Mouse (Mus musculus): Measurements from ENCODE around the gene Loxl1.
"Not testable (repeated sequence)": the region's sequence is repeated elsewhere in the genome, so short reads cannot be mapped to it uniquely, and the experiment has no call there.

Loxl1 gene

DNA sequence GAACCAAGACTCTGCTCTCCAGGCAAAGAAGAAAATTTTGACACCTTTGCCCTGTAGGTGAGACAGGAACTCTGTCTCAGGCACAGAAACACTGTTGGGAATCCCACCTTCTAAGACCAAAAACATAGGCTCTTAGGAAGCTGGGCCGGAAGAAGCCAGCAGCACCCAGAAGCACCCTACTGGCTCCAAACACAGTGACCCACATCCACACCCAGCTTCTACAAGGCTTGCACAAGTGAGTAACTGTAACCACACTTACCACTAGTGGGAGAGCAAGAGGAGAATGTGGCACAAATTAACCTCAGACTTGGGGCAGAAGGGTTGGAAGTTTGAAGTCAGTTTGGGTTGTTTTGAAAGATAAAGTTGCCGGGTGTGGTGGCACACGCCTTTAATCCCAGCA is 37.2 kb downstream of the Loxl1 start:
- DNase-seq (ENCODE audit: low spot score) = no peak

DNA sequence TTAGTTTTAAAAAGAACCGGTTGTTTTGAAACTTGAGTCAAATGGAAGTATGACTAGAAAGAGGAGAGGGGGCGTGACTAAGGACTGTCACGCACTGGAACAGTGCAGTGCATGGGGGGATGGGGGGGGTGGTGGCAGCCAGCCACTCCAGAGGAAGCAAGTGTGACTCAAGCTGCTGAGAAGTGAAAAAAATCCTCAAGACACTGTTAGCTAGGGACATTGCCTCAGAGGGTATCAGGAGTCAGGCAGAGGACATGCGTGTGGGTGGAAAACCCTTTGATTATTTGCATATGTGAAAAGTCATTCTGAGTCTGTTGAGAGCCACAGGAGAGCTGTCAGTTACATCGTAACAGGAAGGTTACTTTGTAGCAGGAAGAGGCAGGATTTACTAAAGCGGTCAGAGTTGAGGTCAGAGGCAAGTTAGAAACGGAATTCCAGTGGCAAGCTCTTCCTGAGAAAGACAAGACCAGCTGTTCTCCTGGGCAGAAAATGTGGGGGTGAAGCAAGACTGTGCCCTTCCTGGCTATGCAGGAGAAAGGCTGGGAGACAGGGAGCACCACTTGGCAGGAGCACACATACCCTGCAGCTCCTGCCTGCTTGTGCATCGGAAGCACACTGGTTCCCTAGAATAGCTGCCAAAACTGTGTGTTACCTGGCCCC is 37.7 kb downstream of the Loxl1 start:
- no peak for DNase-seq (ENCODE audit: low spot score)

DNA sequence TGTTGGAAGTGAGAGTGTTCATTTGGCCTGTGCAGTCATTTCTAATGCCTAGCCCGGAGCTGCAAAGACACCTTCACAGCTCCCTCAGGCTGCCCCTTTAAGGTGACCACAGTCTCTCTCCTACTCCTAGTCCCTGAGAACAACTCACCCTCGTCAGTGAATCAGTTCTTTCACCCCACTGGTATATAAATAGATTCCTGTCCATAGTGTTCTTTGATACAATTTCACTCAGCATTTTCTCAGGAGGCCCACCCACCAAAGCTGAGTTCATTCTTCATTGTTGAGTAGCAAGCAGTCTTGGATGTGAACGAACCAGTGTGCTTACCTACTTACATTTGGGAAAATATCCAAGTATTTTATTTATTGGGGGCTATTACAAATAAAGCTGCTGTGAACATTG is 38.4 kb downstream of the Loxl1 start:
- DNase-seq (ENCODE audit: low spot score) = no peak

DNA sequence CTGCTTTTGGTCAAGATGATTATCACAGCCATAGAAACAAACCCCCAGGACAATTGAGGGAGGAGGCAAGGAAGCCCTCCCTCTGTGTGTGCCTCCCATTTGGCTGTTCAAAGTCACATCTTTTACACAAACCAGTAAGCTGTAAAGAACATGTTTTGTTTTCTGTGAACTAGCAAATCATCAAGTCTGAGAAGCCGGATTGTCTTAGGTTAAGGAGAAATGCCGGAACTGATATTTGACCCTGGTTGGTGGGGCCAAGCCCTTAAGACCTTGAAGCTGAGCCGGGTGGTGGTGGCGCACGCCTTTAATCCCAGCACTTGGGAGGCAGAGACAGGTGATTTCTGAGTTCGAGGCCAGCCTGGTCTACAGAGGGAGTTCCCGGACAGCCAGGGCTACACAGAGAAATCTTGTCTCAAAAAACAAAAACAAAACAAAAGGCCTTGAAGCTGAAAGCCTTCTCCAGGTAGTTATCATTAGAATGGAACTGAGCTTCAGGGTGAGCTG is 38.8 kb downstream of the Loxl1 start:
- DNase-seq (ENCODE audit: low spot score) = no peak

DNA sequence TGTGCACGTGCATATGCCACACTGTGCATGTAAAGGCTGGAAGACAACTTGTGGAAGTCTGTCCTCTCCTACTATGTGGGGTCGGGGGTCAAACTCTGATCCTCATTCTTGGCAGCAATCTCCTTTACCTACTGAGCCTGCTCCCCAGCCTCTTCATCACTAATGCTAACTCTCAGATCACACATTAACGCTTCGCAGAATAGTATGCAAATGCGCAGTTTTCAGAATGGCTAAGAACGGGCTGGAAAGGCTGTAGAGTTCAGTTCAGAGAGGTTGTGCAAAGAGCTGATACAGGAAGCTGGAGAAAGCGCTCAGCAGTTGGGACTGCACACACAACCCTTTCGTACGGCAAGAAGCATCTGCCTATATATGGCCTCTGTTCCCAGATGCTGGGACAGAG is 40.1 kb downstream of the Loxl1 start:
- no peak for DNase-seq (ENCODE audit: low spot score)

DNA sequence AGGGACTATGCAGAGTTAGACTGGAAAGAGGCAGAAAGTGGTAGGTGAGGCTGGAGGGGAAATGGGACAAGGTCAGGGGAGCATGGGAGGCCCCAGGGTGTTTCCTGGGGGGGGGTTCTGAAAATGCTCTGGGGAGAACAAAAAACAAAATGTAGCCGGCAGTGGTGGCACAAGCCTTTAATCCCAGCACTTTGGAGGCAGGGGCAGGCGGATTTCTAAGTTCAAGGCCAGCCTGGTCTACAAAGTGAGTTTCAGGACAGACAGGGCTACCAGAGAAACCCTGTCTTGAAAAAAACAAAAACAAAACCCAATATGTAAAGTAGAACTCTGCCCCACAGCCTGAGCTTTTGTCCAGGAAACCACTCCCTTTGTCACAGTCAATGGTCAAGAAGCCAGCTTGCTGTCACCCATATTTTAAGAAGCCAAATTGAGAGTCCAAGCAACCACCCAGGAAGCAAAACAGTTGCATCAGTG is 40.9 kb downstream of the Loxl1 start:
- no peak for DNase-seq (ENCODE audit: low spot score)

DNA sequence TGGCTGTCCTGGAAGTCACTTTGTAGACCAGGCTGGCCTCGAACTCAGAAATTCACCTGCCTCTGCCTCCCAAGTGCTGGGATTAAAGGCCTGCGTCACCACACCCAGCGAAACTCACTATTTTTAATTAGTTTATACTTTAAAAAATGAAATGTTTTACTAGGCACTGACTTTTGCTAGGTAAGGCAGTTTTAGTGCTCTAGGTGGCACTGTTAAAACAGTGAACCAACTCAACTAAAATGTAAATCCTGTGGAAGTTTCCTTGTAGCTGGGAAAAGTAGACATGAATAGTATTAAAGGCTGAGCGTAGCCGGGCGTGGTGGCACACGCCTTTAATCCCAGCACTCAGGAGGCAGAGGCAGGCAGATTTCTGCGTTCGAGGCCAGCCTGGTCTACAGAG is 41.4 kb downstream of the Loxl1 start:
- DNase-seq (ENCODE audit: low spot score) = not testable (repeated sequence)

DNA sequence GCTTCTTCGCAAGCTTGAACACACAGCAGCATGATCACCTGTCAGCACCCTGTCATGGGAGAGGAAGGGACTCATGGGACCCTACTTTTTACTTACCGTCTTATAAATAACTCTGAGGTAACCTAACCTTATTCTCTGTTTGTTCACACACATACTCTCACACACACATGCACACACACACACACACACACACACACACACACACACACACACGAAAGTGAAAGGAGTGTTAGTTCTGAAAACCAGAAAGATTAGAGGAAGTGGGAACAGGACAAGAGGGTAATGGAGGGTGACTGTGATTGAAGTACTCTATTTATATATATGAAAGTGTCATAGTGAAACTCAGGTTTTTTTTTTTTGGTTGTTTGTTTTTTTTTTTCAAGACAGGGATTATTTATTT is 41.9 kb downstream of the Loxl1 start:
- DNase-seq (ENCODE audit: low spot score) = no peak

DNA sequence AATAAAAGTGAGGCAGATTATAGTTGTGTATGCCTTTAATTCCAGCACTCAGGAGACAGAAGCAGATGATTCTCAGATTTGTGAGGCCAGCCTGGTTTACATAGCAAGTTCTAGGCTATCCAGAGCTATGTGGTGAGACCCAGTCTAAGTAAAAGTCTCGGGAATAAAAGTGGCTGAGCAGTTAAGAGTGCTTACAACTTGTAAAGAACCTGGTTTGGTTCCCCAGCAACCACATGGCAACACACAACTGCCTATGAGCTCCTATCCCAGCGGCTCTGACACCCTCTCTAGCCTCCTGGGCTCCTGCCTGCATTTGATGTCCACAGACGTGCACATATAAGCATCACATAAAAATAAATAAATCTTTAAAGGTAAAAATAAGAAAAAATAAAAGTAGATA is 42.9 kb downstream of the Loxl1 start:
- no peak for DNase-seq (ENCODE audit: low spot score)

DNA sequence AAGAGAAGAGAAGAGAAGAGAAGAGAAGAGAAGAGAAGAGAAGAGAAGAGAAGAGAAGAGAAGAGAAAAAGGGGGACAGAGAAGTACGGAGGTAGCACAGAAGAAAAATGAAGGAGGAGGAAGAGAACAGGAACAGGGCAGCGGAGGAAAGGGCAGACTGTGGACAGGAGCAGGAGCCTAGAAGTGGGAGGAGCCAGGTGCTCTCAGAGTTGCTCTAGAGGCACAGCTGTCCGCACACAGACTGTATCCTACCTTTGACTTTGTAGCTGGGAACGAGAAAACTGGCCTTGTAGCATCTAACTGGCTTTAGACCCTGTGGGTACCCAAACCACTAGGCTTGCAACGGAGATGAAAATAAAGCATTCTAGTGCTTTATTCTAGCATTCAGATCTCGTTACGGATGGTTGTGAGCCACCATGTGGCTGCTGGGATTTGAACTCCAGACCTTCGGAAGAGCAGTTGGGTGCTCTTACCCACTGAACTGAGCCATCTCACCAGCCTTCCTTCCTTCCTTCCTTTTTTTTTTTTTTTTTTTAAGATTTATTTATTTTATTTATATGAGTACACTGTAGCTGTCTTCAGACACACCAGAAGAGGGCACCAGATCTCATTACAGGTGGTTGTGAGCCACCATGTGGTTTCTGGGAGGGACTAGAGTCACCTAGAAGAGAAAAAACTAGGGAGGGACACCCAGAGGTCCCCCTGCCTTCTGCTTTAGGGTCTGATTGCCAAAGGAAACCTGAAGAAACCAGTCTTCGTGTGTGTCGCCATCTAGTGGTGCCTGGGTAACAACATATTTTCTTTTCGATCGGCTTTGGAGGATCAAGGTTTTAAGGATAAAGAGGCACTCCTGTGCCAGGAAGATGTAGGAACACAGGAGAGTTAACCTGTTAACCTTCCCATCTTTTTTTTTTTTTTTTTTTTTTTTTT is 44.3 kb downstream of the Loxl1 start:
- peak; percentile 49 for DNase-seq (ENCODE audit: low spot score)

DNA sequence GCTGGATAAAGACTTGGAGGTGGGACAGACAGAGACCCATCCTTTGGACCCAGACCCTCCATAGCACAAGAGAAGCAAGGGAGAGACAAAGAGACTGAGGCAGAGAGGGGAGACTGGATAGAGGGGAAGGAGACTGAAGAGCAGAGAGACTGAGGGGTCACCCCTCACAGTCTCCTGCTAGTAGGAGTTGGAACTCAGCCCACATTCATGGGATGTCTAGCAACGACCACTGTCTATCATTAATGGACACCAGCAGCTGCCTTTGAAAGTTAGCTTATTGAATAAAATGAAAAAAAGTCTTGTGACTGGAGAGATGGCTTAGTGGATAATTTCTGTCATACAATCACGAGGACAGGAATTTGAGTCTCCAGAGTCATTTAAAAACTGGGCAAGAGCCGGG is 45.9 kb downstream of the Loxl1 start:
- DNase-seq (ENCODE audit: low spot score) = no peak

DNA sequence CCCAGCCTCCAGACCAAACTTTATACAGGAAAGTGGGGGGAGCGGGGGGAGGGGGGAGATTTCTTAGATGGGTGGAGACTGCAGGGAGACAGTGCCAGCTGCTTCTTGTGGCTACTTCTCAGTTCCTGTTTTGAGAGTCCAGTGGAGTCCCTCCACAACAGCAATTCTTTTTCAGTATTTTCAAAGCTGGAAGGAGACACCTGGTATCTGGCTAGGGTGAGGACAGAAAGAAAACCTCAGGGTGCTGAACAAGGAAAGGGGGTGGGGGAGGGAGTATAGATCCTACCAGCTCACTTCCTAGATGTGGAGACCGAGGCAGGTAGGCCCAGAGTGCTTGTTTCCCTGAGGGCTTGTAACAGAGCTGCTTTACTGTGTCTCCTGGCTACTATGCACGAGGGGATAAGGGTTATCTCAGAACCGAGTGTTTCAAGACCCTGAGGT is 46.4 kb downstream of the Loxl1 start:
- no peak for DNase-seq (ENCODE audit: low spot score)

DNA sequence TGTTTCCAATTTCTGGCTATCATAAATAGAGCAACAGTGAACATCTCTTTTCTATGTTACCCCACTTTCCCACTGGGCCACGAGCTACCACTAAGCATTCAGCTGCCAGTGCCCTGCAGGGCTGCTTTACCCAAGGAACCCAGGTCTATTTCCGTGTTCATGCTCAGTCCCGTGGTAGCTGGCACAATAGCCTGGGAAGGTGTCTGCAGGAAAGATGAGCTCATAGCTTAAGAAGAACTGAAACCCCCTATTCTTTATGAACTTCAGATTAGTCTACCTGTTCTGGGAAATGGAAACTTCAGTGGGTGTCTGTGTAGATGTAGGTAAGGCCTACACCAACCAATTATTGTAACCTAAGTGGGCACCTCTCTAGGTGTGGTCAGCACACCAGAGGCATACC is 47.6 kb downstream of the Loxl1 start:
- DNase-seq (ENCODE audit: low spot score) = no peak

DNA sequence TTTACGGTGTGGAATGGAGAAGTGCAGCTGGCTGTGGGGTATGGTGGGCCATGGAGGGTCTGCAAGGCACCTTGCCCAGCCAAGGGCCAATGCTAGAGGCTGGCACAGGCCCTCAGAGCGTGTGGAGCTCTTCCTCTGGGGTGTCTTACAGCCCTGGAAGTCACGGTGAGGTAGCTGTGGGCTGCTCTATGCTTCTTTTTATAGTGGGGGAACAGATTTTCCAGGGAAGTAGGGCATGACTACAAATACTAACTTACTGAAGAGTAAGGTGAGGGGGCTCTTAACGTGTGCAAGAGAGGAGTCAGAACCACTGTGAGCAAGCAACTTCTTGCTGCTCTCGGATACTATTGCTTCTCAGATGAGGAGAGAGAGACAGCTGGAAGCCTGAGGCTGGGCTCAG is 50.5 kb downstream of the Loxl1 start:
- DNase-seq (ENCODE audit: low spot score) = no peak

DNA sequence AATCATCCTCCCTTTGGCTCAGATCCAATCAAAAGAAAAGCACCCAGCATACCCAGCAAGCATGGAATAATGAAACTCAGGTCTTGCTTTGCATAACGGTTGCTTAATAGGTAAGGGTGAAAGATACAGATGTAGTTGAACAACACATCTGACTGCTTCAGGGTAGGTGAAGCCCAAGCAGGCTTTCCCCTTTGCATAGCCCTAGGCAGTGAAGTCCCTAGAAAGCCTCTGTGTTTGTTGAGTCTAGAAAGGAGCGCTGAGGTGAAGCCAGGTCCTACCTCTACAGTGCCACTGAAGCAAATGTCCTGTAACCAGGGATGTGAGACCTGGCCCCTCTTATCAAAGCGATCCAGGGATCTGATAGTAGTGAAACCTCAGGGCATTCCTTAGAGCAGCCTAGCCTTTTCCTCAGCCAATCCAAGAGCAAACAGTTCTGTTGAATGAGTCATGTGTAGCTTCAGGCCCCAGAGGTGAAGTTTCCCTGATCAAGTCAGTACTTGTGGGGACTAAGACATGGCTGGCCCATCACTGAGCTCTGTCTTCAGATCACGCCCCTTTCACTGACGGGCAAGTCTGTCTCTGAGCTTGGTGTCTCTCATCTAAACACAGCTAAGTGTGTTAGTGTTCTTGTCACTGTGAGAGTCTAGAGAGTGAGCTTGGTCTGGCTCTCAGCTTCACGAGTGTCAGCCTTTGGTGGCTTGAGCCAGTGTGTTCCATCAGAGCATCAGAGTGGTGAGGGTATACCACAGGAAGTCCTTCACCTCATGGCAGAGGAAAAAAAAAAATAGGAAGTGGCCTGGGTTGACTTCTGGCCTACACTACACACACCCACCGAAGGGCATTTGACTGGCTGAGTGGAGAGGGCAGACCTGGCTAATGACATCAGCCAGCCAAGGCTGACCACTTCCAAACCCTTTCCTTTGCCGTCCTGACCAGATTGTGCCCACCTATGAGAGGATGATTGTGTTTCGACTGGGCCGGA is 57.0 kb downstream of the Loxl1 start:
- no peak for DNase-seq (ENCODE audit: low spot score)

DNA sequence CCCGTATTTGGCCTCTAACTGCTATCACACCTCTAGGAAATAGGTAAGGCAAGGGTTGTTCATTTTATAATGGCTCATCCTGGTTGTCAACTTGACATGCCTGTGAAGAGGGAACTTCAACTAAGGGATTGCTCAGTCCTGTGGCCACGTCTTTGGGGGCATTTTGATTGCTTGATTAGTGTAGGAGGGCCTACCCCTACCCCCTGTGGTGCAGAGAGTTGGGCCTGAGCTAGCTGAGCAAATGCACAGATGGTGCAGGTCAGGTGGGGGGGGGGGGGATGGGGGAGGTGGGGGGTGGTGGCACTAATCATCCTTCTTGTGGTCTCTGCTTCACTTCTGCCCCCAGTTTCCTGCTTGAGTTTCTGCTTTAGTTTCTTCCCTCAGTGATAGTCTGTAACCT is 57.9 kb downstream of the Loxl1 start:
- no peak for DNase-seq (ENCODE audit: low spot score)

DNA sequence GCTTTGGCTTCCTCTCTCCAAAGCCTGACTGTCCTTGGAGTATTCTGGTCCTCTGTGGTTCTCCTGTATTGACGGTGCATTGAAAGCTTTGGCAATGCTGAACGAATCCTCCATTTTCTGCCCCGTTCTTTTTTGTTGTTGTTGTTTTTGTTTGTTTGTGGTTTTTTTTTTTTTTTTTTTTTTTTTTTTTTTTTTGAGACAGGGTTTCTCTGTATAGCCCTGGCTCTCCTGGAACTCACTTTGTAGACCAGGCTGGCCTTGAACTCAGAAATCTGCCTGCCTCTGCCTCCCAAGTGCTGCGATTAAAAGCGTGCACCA is 59.2 kb downstream of the Loxl1 start:
- not testable (repeated sequence) for DNase-seq (ENCODE audit: low spot score)

DNA sequence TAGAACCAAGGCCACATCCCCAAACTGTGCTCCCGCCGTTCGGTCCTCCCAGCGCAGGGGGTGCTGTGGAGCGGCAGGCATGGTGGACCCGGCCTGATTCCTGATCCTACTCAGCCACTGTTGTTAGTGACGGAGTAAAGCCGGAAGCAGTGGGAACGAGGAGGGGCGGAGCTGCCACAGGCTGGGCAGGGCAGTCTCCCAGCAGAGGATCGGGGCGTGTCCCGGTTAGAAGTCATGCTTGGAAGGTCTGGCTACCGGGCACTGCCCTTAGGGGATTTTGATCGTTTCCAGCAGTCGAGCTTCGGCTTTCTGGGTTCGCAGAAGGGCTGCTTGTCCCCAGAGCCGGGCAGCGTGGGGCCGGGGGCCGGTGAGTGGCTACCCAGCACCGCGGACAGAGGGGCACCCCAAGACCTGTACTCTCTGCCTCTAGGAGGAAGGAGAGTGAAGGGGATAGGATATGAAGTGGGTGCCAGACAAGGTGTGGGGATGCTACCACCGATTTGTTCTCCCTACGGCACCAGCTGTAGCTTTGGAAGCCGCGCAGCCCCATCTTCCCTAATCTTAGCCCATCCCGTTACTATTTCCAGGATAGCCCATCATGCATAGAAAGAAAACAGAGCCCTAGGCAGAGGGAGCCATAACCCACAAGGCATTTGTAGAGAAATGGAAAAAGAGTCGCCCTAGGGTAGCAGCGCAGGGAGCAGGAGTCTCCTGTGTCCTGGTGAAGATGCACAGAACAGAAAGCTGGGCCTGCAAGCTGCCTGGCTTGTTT is 59.8 kb downstream of the Loxl1 start, which contains the start of gene Stoml1:
Stoml1 (plus strand) TSS at position 132 of the 772 bp plus-strand sequence.
- DNase-seq (ENCODE audit: low spot score) = peak; percentile 91

DNA sequence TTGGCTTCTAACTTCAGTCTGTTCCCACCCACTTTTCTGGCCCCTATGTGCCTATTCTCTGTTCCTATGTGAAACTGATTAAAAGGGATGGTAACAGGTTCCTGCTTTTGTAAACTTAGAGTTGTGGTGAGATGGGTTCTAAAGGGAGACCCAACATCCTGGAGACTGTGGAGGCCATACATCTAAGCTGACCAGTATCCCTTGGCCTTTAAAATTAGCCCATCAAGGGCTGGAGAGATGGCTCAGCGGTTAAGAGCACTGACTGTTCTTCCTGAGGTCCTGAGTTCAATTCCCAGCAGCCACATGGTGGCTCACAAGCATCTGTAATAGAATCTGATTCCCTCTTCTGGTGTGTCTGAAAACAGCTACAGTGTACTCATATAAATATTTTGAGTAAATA is 62.3 kb downstream of the Loxl1 start:
- DNase-seq (ENCODE audit: low spot score) = not testable (repeated sequence)

DNA sequence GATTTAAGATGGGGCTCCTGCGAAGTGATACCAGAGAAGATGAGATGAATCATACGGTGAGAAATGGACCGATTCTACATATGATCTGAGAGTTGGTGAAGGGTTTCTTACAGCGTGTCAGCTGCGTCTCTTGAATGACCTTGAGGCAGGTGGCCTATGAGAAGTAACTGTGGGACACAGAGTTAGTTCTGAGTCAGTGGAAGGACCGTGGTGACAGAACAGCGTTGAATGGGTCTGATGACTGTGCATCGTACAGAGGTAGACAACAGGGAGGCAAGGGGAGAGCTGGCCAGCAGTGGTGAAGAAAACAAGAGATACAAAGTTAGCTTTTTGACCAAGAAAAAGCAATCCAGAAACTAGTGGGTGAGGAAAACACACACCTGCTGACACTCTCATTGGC is 62.7 kb downstream of the Loxl1 start:
- no peak for DNase-seq (ENCODE audit: low spot score)

DNA sequence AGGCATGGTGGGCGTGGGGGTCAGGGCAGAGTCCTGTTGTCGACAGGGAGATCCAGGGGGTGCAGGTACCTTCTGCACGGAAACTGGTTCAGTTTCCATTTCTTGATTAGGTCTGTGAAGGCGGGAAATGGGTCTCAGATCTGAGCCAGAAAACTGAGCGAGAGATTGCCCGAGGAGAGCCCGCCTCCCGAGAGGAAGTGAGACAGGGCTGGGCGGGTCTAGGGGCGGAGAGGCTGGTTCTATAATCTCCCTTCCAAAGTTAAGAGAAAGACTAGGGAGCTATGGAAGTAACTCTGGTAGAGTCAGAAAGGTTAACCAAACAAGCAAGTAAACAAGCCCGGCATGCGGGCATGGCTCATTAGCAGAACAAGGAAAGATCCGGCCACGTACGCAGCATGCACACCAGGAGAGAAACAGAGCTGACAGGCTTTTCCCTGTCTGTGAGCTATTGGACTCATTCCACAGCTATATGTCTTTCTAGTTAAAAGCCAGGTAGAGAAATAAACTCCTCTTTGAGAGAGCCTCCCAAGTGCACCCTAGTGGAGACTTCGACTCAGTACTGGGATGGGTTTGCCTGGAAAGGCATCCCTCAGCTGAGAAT is 63.3 kb downstream of the Loxl1 start, which contains the start of gene Pml:
Pml (minus strand) TSS at position 195 of the 601 bp plus-strand sequence.
- peak; percentile 70 for DNase-seq (ENCODE audit: low spot score)
